In the genomic region with DNA sequence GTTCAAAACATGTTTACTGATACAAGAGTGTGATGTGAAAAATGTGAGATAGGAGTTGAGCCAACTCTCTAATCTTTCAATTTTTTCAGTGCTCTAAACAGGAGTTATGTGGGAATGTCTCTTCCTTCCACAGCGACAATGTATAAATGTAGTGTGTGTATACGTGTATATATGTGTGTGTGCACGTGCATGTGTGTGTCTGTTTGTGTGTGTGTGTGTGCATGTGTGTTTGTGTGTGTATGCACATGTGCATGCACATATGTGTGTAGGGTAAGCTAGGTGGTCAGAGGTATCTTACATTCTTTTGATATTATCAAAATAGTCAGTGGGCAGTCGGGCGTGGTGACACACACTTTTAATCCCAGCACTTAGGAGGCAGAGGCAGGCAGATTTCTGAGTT, we compare ENCODE assay signal across 16 mouse cellular contexts.
"Had no signal": no experiment of that assay in that cellular context is flagged by ENCODE, and none has a peak within 500 bp of the region (broad histone marks: within the 10 kb centered on the region; RNA-seq: fewer than 3 reads in every experiment).

No protein-coding gene starts in this region.

- H3K9me3 ChIP-seq: neural tube, embryonic 13.5 days; neural tube, embryonic 15.5 days; stomach, embryonic 15.5 days had no signal

- H3K4me2 ChIP-seq: neural tube, embryonic 13.5 days; neural tube, embryonic 15.5 days; stomach, embryonic 15.5 days had no signal

- H3K9ac ChIP-seq: neural tube, embryonic 13.5 days; neural tube, embryonic 15.5 days; stomach, embryonic 15.5 days had no signal

- H3K27ac ChIP-seq: neural tube, embryonic 13.5 days; neural tube, embryonic 15.5 days; stomach, embryonic 15.5 days; stomach, postnatal 0 days had no signal

- H3K4me1 ChIP-seq: neural tube, embryonic 13.5 days; neural tube, embryonic 15.5 days; stomach, embryonic 15.5 days had no signal

- H3K4me3 ChIP-seq: neural tube, embryonic 13.5 days; neural tube, embryonic 15.5 days; stomach, embryonic 15.5 days had no signal

- H3K36me3 ChIP-seq: neural tube, embryonic 13.5 days; neural tube, embryonic 15.5 days; stomach, embryonic 15.5 days had no signal

- DNase-seq: retina, postnatal 1 day; right cerebral cortex, adult 18-20 months; right cerebral cortex, postnatal 14 days; right cerebral cortex, postnatal 25 days; right cerebral cortex, postnatal 4 days; spleen, adult 18-20 months; thymus, adult 18-20 months; thymus, adult 2 months; thymus, postnatal 14 days; thymus, postnatal 25 days; thymus, postnatal 36 days; thymus, postnatal 4 days had no signal

- H3K27me3 ChIP-seq: neural tube, embryonic 13.5 days; neural tube, embryonic 15.5 days; stomach, embryonic 15.5 days had no signal
